8 mouse cellular contexts compared by ENCODE assay signal in the genomic region with DNA sequence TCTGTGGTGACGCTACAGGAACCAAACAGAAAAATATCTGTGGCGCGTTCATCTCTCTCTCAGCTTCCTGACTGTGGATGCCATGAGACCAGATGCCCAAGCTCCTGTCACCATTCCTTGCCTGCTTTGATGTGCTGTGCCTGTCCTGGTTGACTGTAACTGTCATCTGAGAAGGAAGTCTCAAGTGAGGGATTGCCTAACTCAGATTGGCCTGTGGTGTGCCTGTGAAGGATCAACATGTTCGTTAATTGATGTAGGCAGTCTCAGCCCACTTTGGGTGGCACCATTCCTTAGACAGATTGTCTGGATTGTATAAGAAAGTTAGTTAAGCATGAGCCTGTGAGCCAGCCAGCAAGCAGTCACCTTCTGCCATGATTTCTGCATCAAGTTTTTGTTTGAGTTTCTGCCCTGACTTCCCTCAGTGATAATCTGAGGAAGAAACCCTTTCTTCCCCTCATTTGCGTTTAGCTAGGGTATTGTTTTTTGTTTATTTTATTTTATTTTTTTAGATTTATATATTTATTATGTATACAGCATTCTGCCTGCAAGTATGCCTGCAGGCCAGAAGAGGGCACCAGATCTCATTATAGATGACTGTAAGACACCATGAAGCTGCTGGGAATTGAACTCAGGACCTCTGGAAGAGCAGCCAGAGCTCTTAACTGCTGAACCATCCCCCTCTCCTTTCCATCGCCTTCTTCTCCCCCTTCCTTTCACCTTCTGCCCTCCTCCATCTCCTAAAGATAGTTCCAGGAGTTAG. TPM values are rescaled to one million over a fixed set of nuclear protein-coding genes. Genes with fewer than 3 reads are reported as not detected.
DNase-seq lines count a peak whose midpoint lies in the region; ATAC-seq lines count a peak whose summit lies in the region.

No protein-coding gene starts in this region.

- H3K4me2 ChIP-seq in hindbrain, embryonic 13.5 days: no peak overlapping the region
- no peak overlapping the region for H3K4me2 ChIP-seq in hindbrain, embryonic 12.5 days (replicated peaks)
- H3K4me2 ChIP-seq in liver, embryonic 16.5 days (ENCODE audit: low read depth, low read length): no peak overlapping the region

- no peaks in the 10 kb centered on the region for H3K9me3 ChIP-seq in hindbrain, embryonic 13.5 days
- H3K9me3 ChIP-seq in hindbrain, embryonic 12.5 days (replicated peaks): no peaks in the 10 kb centered on the region
- H3K9me3 ChIP-seq in liver, embryonic 16.5 days (replicated peaks; ENCODE audit: control insufficient read depth, low read length): no peaks in the 10 kb centered on the region

- no peak overlapping the region for H3K9ac ChIP-seq in hindbrain, embryonic 13.5 days
- no peak overlapping the region for H3K9ac ChIP-seq in hindbrain, embryonic 12.5 days
- no peak overlapping the region for H3K9ac ChIP-seq in liver, embryonic 16.5 days (ENCODE audit: low read depth, low read length)

- peaks cover 21% of the 10 kb centered on the region for H3K4me1 ChIP-seq in hindbrain, embryonic 13.5 days (replicated peaks)
- H3K4me1 ChIP-seq in hindbrain, embryonic 12.5 days: peaks cover 14% of the 10 kb centered on the region; the same call in 1 of the 2 replicates
- no peaks in the 10 kb centered on the region for H3K4me1 ChIP-seq in liver, embryonic 16.5 days (ENCODE audit: control insufficient read depth, low read depth, low read length)

- peak overlapping the region; percentile 65 for H3K27ac ChIP-seq in hindbrain, embryonic 13.5 days
- H3K27ac ChIP-seq in hindbrain, embryonic 12.5 days: no peak overlapping the region
- peak overlapping the region; percentile 35; the same call in 1 of the 2 replicates for H3K27ac ChIP-seq in liver, embryonic 16.5 days (ENCODE audit: low read length)

- no peak overlapping the region for H3K4me3 ChIP-seq in hindbrain, embryonic 13.5 days
- no peak overlapping the region for H3K4me3 ChIP-seq in hindbrain, embryonic 12.5 days
- no peak overlapping the region for H3K4me3 ChIP-seq in liver, embryonic 16.5 days (ENCODE audit: low read depth, low read length)

- no peaks in the 10 kb centered on the region for H3K36me3 ChIP-seq in hindbrain, embryonic 13.5 days
- H3K36me3 ChIP-seq in hindbrain, embryonic 12.5 days: no peaks in the 10 kb centered on the region
- no peaks in the 10 kb centered on the region for H3K36me3 ChIP-seq in liver, embryonic 16.5 days (ENCODE audit: control insufficient read depth, insufficient read depth)

- WGBS in hindbrain, embryonic 13.5 days: 79% methylated on average over 6 of the region's 6 CpGs
- WGBS in hindbrain, embryonic 12.5 days: 85% methylated on average over 6 of the region's 6 CpGs
- WGBS in liver, embryonic 16.5 days (ENCODE audit: insufficient replicate concordance): 59% methylated on average over 6 of the region's 6 CpGs

- DNase-seq in A20 (ENCODE audit: low read depth, low spot score): peak; percentile 18
- no peak for DNase-seq in frontal cortex, postnatal 25 days (ENCODE audit: low spot score in 2 of 2)
- DNase-seq in retina, postnatal 1 day: no peak

- H3K27me3 ChIP-seq in hindbrain, embryonic 13.5 days: 0 out of 2 replicates have a peak, but pooled peaks cover 5% of the 10 kb centered on the region
- peaks cover 3% of the 10 kb centered on the region; the same call in 1 of the 2 replicates for H3K27me3 ChIP-seq in hindbrain, embryonic 12.5 days
- no peaks in the 10 kb centered on the region for H3K27me3 ChIP-seq in liver, embryonic 16.5 days (ENCODE audit: control insufficient read depth, insufficient read depth, low read depth, low read length)

- no peak for ATAC-seq in hindbrain, embryonic 13.5 days (ENCODE audit: low FRiP score)
- no peak for ATAC-seq in hindbrain, embryonic 12.5 days (ENCODE audit: low FRiP score)
- 0 out of 2 replicates have a peak, but pooled peaks have one; percentile 6 for ATAC-seq in common myeloid progenitor, adult 5-6 weeks (replicated peaks; ENCODE audit: low read depth, poor library complexity, severe bottlenecking)
- no peak for ATAC-seq in liver, embryonic 16.5 days (ENCODE audit: low read depth)
- ATAC-seq in megakaryocyte-erythroid progenitor cell, adult 5-6 weeks (replicated peaks; ENCODE audit: low FRiP score, low TSS enrichment, poor library complexity, severe bottlenecking): no peak

RNA-seq across cellular contexts. Expression of a gene that starts 14.3 kb away (rescaled TPM):
- 1.3 and 2.1 TPM in 2 replicates for polyA plus RNA-seq in hindbrain, embryonic 13.5 days (2015; fragmentation: Nextera tagmentation; extraction: Ambion mirVana)
- polyA plus RNA-seq in hindbrain, embryonic 12.5 days (2016; fragmentation: Nextera tagmentation; extraction: Ambion mirVana): 2.7 and 2.8 TPM in 2 replicates
- 1.1 and 2.3 TPM in 2 replicates for total RNA-seq in common myeloid progenitor, adult 5-6 weeks (2017)
- 0.20 and 0.30 TPM in 2 replicates for polyA plus RNA-seq in liver, embryonic 16.5 days (2015; fragmentation: Nextera tagmentation; extraction: Ambion mirVana)
- not detected in 2 replicates for total RNA-seq in megakaryocyte-erythroid progenitor cell, adult 5-6 weeks (2014; fragmentation: Nextera tagmentation)
- 0.69 TPM in 1 of 2 replicates, not detected in the other for total RNA-seq in megakaryocyte-erythroid progenitor cell, adult 5-6 weeks (2017)

RNA-seq across cellular contexts. Expression of a gene that starts 55.5 kb away (rescaled TPM):
- 176 and 184 TPM in 2 replicates for polyA plus RNA-seq in hindbrain, embryonic 13.5 days (2015; fragmentation: Nextera tagmentation; extraction: Ambion mirVana)
- 141 and 145 TPM in 2 replicates for polyA plus RNA-seq in hindbrain, embryonic 12.5 days (2016; fragmentation: Nextera tagmentation; extraction: Ambion mirVana)
- total RNA-seq in common myeloid progenitor, adult 5-6 weeks (2017): 60.4 and 82.8 TPM in 2 replicates
- 34.2 and 35.1 TPM in 2 replicates for polyA plus RNA-seq in liver, embryonic 16.5 days (2015; fragmentation: Nextera tagmentation; extraction: Ambion mirVana)
- total RNA-seq in megakaryocyte-erythroid progenitor cell, adult 5-6 weeks (2014; fragmentation: Nextera tagmentation): 57.8 and 63.6 TPM in 2 replicates
- total RNA-seq in megakaryocyte-erythroid progenitor cell, adult 5-6 weeks (2017): 73.7 and 83.3 TPM in 2 replicates
